14 mouse cellular contexts compared by ENCODE assay signal in the genomic region with DNA sequence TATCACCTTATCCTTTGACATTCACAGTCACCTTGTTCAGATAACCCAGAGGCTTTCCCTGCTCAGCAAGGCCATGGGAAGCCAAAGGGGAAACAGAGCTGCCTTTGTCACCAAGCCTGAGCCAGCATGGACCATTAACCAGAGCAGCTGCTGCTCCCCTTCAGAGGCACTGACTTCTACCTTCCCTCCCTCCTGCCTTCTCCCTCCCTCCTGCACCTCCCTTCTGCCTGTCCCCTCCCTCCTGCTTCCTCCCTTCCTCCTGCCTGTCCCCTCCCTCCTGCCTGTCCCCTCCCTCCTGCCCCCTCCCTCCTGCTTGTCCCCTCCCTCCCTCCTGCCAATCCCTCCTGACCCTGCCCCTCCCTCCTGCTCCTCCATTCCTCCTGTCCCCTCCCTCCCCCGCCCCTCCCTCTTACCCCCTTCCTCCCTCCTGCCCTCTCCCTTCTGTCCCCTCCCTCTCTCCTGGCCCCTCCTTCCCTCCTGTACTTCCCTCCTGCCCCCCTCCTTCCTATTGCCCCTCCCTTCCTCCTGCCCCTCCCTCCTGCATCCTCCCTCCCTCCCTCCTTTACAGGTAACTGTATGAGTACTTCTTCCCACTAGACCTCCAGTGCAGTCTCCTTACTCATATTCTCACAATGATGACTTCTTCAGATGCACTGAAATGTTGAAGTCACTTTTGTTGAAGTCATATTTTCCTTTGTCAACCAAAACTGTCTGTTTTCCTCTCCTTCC. TPM values are rescaled to one million over a fixed set of nuclear protein-coding genes. Genes with fewer than 3 reads are reported as not detected.
DNase-seq lines count a peak whose midpoint lies in the region; ATAC-seq and TF ChIP-seq lines count a peak whose summit lies in the region.
"Had no signal": no experiment of that assay in that cellular context is flagged by ENCODE, and none has a peak within 500 bp of the region (broad histone marks: within the 10 kb centered on the region; RNA-seq: fewer than 3 reads in every experiment).

No protein-coding gene starts in this region.

- 17% methylated on average over 1 of the region's 1 CpGs for WGBS in kidney, postnatal 0 days
- 40% methylated on average over 1 of the region's 1 CpGs for whole genome bisulfite sequencing in stomach, embryonic 14.5 days
- WGBS in stomach, postnatal 0 days: no CpG with 5 or more reads among the region's 1 CpGs
- no CpG with 5 or more reads among the region's 1 CpGs for WGBS in hindbrain, postnatal 0 days

- ATAC-seq in kidney, postnatal 0 days (replicated peaks; ENCODE audit: low FRiP score, low read depth): peak; percentile 87
- ATAC-seq in stomach, embryonic 14.5 days (ENCODE audit: insufficient number of reproducible peaks, insufficient read depth, low FRiP score, low read depth): peak; percentile 63; the same call in 1 of the 2 replicates
- no peak for ATAC-seq in stomach, postnatal 0 days (ENCODE audit: low FRiP score, low TSS enrichment)
- ATAC-seq in hindbrain, postnatal 0 days: no peak

- DNase-seq in kidney, postnatal 0 days (ENCODE audit: low spot score): peak; percentile 78
- no peak for DNase-seq in kidney, adult 8-10 months
- DNase-seq in stomach, postnatal 0 days (ENCODE audit: low spot score): no peak
- DNase-seq in hindbrain, postnatal 0 days (ENCODE audit: low spot score): peak; percentile 1
- peak; percentile 1 for DNase-seq in yolk sac, embryonic 10.5 days (ENCODE audit: low spot score)
- no peak for DNase-seq in left cerebral cortex, adult 8-10 months (ENCODE audit: low spot score in 2 of 2)
- DNase-seq in cerebellum, adult 9-11 months: no peak
- DNase-seq: right cerebral cortex, postnatal 25 days had no signal

- H3K4me1 ChIP-seq in kidney, postnatal 0 days (replicated peaks; ENCODE audit: insufficient read depth, low read length): no peaks in the 10 kb centered on the region
- H3K4me1 ChIP-seq in stomach, embryonic 14.5 days (ENCODE audit: control insufficient read depth, insufficient read depth, low read length): no peaks in the 10 kb centered on the region
- H3K4me1 ChIP-seq in stomach, postnatal 0 days (replicated peaks; ENCODE audit: control insufficient read depth, insufficient read depth): no peaks in the 10 kb centered on the region
- 0 out of 2 replicates have a peak, but pooled peaks cover 3% of the 10 kb centered on the region for H3K4me1 ChIP-seq in hindbrain, postnatal 0 days (ENCODE audit: insufficient read depth, low read length)
- H3K4me1 ChIP-seq: lung, embryonic 15.5 days had no signal

- no peaks in the 10 kb centered on the region for H3K27me3 ChIP-seq in kidney, postnatal 0 days (ENCODE audit: insufficient read depth, low read length)
- no peaks in the 10 kb centered on the region for H3K27me3 ChIP-seq in stomach, embryonic 14.5 days (ENCODE audit: control insufficient read depth, insufficient read depth, low read length)
- H3K27me3 ChIP-seq in stomach, postnatal 0 days (ENCODE audit: control insufficient read depth, insufficient read depth, low read length): no peaks in the 10 kb centered on the region
- no peaks in the 10 kb centered on the region for H3K27me3 ChIP-seq in hindbrain, postnatal 0 days (ENCODE audit: insufficient read depth, low read length)

- H3K27ac ChIP-seq in kidney, postnatal 0 days: no peak overlapping the region
- no peak overlapping the region for H3K27ac ChIP-seq in stomach, embryonic 14.5 days (ENCODE audit: low read length)
- H3K27ac ChIP-seq in stomach, postnatal 0 days (replicated peaks): no peak overlapping the region
- H3K27ac ChIP-seq in hindbrain, postnatal 0 days: no peak overlapping the region
- H3K27ac ChIP-seq: lung, embryonic 15.5 days had no signal

- no peak for TF ChIP-seq EP300 in stomach, postnatal 0 days (optimal IDR thresholded peaks at IDR 0.05)

- no peak overlapping the region for H3K4me3 ChIP-seq in kidney, postnatal 0 days (replicated peaks; ENCODE audit: low read depth, low read length)
- H3K4me3 ChIP-seq in stomach, embryonic 14.5 days (ENCODE audit: low read depth, low read length): no peak overlapping the region
- no peak overlapping the region for H3K4me3 ChIP-seq in stomach, postnatal 0 days (ENCODE audit: low read depth, low read length)
- no peak overlapping the region for H3K4me3 ChIP-seq in hindbrain, postnatal 0 days (ENCODE audit: low read length)
- H3K4me3 ChIP-seq: lung, embryonic 15.5 days had no signal

- no peak overlapping the region for H3K4me2 ChIP-seq in kidney, postnatal 0 days (ENCODE audit: low read length)
- no peak overlapping the region for H3K4me2 ChIP-seq in stomach, embryonic 14.5 days (replicated peaks; ENCODE audit: low read depth, low read length)
- H3K4me2 ChIP-seq in stomach, postnatal 0 days (replicated peaks; ENCODE audit: low read depth): no peak overlapping the region
- H3K4me2 ChIP-seq in hindbrain, postnatal 0 days (ENCODE audit: low read depth, low read length): no peak overlapping the region
- H3K4me2 ChIP-seq: lung, embryonic 15.5 days had no signal

- no peak for TF ChIP-seq CTCF in kidney, postnatal 0 days (IDR thresholded peaks at IDR 0.05; ENCODE audit: low read depth)
- TF ChIP-seq CTCF in stomach, postnatal 0 days (IDR thresholded peaks at IDR 0.05; ENCODE audit: low read depth): no peak
- TF ChIP-seq CTCF in hindbrain, postnatal 0 days (IDR thresholded peaks at IDR 0.05; ENCODE audit: low read depth): no peak

- no peaks in the 10 kb centered on the region for H3K9me3 ChIP-seq in kidney, postnatal 0 days (replicated peaks; ENCODE audit: low read length)
- no peaks in the 10 kb centered on the region for H3K9me3 ChIP-seq in stomach, embryonic 14.5 days (ENCODE audit: control insufficient read depth, low read depth, low read length)
- no peaks in the 10 kb centered on the region for H3K9me3 ChIP-seq in stomach, postnatal 0 days (ENCODE audit: control insufficient read depth, low read length)
- no peaks in the 10 kb centered on the region for H3K9me3 ChIP-seq in hindbrain, postnatal 0 days (ENCODE audit: low read length)
- H3K9me3 ChIP-seq: lung, embryonic 15.5 days had no signal

- H3K36me3 ChIP-seq in kidney, postnatal 0 days (ENCODE audit: insufficient read depth, low read length): no peaks in the 10 kb centered on the region
- no peaks in the 10 kb centered on the region for H3K36me3 ChIP-seq in stomach, embryonic 14.5 days (ENCODE audit: control insufficient read depth, insufficient read depth, low read length)
- H3K36me3 ChIP-seq in stomach, postnatal 0 days (ENCODE audit: control insufficient read depth, insufficient read depth, low read length): no peaks in the 10 kb centered on the region
- H3K36me3 ChIP-seq in hindbrain, postnatal 0 days (ENCODE audit: insufficient read depth, low read length): no peaks in the 10 kb centered on the region
- H3K36me3 ChIP-seq: lung, embryonic 15.5 days had no signal

- no peak overlapping the region for H3K9ac ChIP-seq in kidney, postnatal 0 days (ENCODE audit: low read depth, low read length)
- H3K9ac ChIP-seq in stomach, embryonic 14.5 days (replicated peaks; ENCODE audit: low read depth, low read length): no peak overlapping the region
- H3K9ac ChIP-seq in stomach, postnatal 0 days (ENCODE audit: low read length): no peak overlapping the region
- H3K9ac ChIP-seq in hindbrain, postnatal 0 days (replicated peaks; ENCODE audit: low read length): no peak overlapping the region
- H3K9ac ChIP-seq: lung, embryonic 15.5 days had no signal

RNA-seq across cellular contexts. Expression of a gene that starts 22.7 kb away (rescaled TPM):
- 83.6 and 90.6 TPM in 2 replicates for polyA plus RNA-seq in kidney, postnatal 0 days (2015; fragmentation: Nextera tagmentation; extraction: Ambion mirVana)
- not detected in 2 replicates for polyA plus RNA-seq in stomach, embryonic 14.5 days (2014; fragmentation: Nextera tagmentation; extraction: Ambion mirVana)
- polyA plus RNA-seq in stomach, postnatal 0 days (2015; fragmentation: Nextera tagmentation; extraction: Ambion mirVana): not detected in 2 replicates
- total RNA-seq in hindbrain, postnatal 0 days (2014; rRNA removed): not detected in 2 replicates
- not detected in 2 replicates for polyA plus RNA-seq in hindbrain, postnatal 0 days (2015; fragmentation: Nextera tagmentation; extraction: Ambion mirVana)
- not detected for total RNA-seq in left cerebral cortex, adult 8-10 months (2022)
- total RNA-seq: adrenal gland, adult 18-20 months; heart, adult 8-10 months; MEL had no signal
- polyA plus RNA-seq: embryonic facial prominence, embryonic 14.5 days; lung, embryonic 15.5 days had no signal

RNA-seq across cellular contexts. Expression of a gene that starts 52.0 kb away (rescaled TPM):
- 19.0 and 19.6 TPM in 2 replicates for polyA plus RNA-seq in kidney, postnatal 0 days (2015; fragmentation: Nextera tagmentation; extraction: Ambion mirVana)
- 9.2 and 10.1 TPM in 2 replicates for polyA plus RNA-seq in stomach, embryonic 14.5 days (2014; fragmentation: Nextera tagmentation; extraction: Ambion mirVana)
- polyA plus RNA-seq in stomach, postnatal 0 days (2015; fragmentation: Nextera tagmentation; extraction: Ambion mirVana): 1.6 and 2.1 TPM in 2 replicates
- total RNA-seq in hindbrain, postnatal 0 days (2014; rRNA removed): 29.1 and 29.6 TPM in 2 replicates
- 15.3 and 17.3 TPM in 2 replicates for polyA plus RNA-seq in hindbrain, postnatal 0 days (2015; fragmentation: Nextera tagmentation; extraction: Ambion mirVana)
- total RNA-seq in left cerebral cortex, adult 8-10 months (2022): 10 to 100 TPM; 26.9 to 30.8 (median 27.6) TPM

Comparison
In these comparisons a context has a peak if more than half of its experiments do, and no peak if none do; other contexts are left out.
1. ATAC-seq: peak in kidney, postnatal 0 days (single experiment) and stomach, embryonic 14.5 days (single experiment); none in stomach, postnatal 0 days (single experiment) and hindbrain, postnatal 0 days (single experiment).
2. DNase-seq: peak in kidney, postnatal 0 days (single experiment), hindbrain, postnatal 0 days (single experiment) and yolk sac, embryonic 10.5 days (single experiment); none in kidney, adult 8-10 months (0 of 2), stomach, postnatal 0 days (single experiment), left cerebral cortex, adult 8-10 months (0 of 2) and cerebellum, adult 9-11 months (single experiment).
3. RNA of a gene that starts 22.7 kb away (polyA plus RNA-seq): 83.6 to 90.6 TPM in kidney, postnatal 0 days; not detected in hindbrain, postnatal 0 days, not detected in stomach, embryonic 14.5 days and not detected in stomach, postnatal 0 days; every median in the first group is over 10 times any median in the second.